Mouse (Mus musculus): ENCODE data around the gene Sez6l.

Sez6l gene

DNA sequence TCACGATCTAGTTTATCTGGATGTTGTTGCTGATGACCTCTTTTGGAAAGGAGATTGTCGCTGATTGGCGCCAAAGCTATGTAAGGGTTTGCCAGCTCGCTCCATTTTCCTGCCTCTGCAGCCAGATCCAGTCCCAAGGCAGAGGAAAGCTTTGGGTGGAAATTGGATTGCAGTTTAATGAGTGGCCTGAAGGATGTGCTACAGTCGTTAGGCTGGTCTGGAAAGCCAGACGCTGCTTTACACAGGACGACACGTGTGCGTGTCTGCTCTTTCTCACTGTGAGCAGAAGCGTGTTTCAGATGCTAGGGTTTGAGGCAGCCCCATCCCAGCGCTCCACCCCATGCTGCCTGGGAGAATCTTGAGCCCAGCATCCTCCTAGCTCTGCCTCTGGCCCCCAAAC lies 85.5 kb downstream of the Sez6l start:
- no peak for DNase-seq

DNA sequence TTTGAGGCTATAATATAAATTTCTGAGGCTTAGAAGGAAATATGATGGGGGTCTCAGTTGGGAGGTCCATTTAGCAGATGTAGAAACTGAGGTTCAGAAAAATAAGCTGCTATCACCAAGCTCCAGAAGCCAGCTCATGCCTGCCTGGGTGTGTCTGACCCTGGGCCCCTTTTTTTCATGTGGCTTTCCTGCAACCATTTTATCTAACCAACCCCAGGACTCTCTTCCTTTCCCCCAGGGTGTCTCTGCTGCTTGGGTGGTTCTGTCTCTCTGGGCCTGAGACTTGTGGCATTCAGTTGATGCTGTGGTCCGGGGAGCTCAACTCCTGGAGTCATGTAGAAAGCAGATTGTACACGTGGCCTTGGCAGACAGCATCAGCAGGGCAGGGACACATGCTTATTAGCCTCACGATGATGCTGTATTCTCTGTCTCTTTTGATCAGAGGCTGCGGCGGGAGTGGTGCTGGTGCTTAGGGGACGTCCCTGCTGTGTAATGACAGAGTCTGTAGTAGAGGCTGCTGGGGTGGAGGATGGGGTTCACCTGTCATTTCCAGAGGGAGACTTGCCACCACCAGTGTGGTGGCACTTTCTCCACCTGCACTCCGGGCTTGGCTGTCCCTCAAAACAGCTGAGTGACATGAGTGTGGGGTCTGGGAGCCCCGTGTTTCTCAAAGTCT lies 88.7 kb downstream of the Sez6l start:
- DNase-seq, result no peak

DNA sequence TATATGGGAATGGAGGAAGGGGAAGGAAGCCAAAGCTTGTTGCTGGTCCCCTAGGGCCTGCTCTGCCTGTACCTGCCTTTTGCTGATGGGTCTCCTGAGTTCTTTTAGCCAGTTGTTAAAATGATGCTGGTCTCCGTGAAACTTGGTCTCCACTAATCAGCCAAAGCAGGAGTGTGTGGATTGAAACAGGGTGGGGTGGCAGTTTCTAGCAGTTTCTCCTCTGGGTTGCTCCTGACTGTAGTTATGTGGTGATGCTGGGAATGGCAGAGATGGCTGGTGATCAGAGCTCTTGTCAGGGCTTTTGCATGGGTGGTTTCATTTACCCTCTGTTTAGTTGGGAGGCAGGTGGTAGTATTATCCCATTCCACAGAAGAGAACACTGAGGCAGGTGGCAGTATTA lies 89.5 kb downstream of the Sez6l start:
- no peak for DNase-seq

DNA sequence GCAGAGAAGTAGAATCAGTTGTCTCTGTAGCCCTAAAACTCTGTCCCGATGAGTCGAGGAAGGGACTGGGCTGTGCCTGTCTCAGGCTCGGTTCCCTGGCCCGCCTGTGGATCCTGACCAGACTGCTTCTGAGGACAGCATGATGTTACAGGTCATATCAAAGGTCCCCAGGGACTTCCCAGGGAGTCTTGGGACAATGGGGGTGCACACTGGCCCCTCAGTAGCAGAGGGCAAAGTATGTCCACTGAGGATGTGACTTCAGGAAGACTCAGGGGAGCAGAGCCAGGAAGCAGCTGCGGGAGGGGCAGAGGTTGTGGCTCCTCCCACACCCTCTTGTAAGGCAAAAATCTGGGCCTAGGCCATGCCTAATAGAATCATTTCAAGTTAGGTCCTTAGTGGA lies 90.6 kb downstream of the Sez6l start:
- DNase-seq, result peak; percentile 53

DNA sequence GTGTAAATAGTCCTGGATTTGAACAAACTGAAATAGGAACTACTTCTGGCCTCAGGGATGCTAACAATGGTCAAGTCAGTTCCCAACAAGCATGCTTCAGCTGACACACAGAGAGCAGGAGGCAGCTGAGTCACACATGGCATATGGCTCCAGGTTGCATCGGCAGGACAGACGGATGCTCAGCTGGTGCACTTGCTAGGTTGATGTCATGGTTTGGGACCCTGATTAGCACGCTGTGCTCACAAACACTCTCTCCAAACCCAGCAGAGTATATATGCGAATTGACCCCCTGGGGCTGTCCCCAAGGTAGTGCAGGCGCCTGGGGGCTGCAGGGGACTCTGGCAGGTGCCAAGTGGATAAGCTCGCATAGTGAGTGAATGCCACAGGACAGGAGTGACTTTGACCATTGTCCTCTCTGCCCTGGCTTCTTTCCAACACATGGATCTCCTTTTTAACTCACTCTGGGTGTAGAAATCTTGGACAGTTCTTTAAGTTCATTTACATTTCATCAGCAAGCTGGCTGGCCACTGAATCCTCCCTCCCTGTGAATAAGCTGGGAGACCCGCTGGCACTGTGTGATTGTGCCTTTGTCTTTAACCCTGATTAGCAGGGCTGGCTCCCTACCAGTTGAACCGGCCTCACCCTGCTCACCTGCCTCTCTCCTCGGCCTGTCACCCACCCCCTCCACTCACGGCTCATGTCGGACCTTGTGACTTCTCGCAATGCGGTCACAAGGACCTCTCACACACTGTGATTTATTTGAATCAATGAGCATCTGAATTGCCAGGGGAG lies 91.9 kb downstream of the Sez6l start:
- no peak for DNase-seq

DNA sequence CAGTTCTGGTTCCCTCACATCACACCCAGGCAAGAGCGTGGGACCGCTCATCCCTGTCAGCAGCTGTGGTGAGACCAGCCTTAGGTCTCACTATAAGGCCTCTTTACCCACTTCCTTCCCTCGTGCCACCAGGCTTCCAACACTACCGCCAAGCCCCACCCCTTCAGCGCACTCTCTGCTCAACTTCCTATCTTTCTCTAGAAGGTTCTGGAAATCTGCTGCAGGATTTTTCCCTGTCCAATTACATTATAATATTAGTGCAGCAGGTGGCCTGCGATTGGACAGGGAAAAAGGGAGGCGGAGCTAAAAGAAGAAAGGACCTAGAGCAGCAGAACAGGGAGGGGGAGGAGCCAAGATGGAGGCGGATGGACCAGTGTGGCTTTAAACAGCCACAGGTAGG lies 94.0 kb downstream of the Sez6l start:
- DNase-seq, result no peak

DNA sequence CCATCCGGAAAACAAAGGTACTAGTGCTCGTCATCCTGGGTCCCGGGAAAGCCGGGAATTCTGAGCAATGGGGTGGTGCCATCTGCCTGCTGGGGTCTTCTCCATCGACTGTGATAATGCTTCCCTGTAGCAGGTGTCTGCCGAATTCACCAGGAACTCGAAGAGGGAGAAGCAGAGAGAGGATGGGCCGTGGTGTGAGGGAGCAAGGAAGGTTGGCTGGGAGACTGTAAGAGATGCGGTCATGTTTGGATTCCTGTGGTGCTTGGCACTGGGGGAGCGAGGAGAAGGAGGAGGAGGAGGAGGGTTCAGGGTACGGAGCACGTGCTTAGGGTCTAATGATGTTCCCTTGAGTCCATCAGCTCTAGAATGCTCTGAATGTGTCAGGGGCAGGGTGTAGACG lies 94.4 kb downstream of the Sez6l start:
- DNase-seq, result no peak

DNA sequence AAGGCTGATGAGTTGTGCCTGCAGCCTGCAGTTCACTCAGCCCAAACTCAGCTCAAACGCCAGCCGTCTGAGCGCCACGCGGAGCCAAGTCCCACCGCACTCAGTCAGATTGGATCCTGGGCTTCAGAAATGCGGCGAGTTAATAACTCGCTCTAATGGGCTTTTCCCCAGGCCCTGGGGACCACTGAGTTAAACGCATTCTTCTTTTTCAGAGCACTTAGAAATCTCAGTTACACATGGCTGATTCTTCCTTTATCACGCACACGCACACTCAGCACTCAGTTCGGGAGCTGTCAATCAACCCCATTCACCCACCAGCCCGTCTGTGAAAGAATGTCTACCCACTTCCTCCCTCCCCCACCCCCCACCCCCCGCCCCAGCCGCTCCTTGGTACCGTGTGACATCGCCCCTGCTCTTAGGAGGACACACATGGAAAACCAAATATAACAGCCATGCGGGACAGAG lies 95.0 kb downstream of the Sez6l start:
- DNase-seq, result no peak

DNA sequence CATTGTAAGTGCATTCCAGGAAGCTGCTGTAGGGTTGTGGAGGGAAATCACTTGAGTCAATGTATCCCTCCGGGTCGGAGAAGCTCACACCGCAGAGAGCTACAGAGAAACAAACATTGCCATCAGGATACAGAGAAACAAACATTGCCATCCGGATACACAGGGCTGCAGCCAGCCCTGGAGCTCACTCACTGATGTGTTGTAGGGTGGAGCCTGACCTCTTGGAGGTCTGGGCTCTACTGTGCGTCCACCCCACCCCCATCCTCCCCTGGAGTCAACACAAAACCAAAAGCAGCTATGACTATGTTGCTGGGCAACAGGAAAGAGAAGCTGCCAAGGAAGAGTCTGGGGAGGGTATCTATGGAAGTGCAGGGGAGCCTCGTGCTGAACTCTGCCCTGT lies 103.5 kb downstream of the Sez6l start:
- no peak for DNase-seq

DNA sequence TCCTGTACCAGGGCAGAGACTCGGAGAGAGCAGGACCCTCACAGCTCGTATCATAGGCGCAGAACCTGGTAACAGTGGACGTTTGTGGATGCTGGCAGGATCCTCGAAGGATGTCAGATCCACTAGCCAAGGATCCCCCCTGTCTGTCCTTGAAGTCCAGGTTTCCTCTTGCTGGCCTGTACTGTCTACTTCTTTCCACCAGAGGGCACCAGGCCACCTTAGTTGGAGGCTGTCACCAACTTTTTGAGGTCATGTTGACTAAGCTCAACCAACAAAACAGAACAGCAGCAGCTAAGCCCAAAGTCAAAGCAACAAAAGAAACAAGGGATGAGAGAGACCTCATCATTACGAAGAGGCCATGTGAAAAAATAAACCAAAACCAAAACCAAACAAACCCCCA lies 106.8 kb downstream of the Sez6l start:
- peak; percentile 45 for DNase-seq

DNA sequence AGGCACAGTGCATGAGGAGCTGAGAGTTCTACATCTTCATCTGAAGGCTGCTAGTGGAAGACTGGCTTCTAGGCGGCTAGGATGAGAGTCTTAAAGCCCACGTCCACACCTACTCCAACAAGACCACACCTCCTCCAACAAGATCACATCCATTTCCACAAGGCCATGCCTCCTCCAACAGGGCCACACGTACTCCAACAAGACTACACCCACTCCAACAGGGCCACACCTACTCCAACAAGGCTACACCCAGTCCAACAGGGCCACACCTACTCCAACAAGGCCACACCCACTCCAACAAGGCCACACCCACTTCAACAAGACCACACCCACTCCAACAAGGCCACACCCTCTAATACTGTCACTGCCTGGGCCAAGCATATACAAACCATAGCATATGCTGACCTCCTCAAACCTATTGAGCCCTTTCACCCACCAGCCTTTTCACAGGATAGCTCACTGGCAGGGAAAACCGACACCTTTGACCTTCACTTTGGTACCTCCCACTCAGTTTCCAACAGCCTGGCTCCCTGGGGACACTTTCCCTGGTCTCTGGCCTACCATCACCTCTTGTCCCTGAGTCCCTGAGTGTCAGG lies 107.9 kb downstream of the Sez6l start:
- DNase-seq, result no peak

DNA sequence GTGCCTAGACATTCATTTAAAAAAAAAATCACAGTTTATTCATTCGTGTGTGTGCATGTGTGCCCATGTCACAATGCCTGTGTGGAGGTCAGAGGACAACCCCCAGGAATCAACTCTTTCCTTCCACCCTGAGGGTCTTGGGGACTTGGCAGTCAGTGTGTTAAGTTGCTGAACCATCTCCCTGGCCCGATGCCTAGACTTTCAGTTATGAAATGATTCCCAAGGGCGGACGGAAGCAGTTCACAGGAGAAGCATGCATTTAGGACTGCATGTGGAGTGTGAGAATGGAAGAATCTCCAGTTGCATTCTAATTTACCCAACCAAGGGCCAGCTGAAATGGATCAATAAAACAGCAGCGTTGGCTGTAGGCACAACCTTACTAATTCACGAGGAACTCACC lies 110.7 kb downstream of the Sez6l start:
- no peak for DNase-seq

DNA sequence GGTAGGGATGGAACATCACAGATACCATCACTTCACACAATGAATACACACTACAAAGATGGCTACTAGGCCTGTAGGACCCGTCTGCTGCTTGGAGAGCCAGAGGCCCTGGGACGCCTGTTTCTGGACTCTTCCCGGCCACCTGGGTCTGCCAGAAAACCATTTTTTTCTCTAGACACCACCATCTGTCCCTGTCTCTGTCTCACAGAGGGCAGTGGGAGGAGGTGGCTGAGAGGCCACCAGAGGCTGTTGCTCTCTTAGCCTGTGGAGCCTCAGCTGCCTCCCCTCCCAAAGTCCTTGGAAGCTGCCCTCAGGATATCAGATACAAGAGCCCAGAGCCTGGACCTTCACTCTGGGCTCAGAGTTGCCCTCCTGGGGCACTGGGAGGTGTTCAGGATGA lies 117.1 kb downstream of the Sez6l start:
- no peak for DNase-seq

DNA sequence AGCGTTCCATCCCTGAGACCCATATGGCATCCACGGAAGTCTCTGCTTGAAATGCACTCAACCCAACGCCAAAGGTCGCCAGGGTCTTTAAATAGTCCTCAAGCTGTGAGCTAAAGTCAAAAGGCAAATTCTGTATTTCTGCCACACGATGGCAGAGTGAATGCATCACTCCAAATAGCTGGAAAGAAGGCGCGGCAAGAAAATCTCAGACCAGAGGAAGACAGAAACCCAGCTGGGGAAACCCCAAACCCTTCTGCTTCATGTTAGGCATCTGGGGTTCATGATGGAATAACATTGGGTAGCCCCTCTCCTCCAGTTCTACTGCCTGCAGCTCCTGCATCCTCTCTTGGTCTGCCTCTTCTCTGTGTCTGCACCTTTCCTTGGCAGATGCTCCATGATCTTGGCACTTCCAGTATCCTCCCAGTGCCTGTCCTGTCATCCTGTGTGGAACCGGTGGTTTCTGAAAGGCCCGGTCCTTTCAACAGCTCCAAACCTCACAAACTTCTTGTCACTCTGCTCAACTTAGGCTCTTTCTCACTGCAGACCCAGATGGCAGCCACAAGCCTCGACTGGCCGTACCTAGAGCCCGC lies 121.9 kb downstream of the Sez6l start:
- DNase-seq, result no peak

DNA sequence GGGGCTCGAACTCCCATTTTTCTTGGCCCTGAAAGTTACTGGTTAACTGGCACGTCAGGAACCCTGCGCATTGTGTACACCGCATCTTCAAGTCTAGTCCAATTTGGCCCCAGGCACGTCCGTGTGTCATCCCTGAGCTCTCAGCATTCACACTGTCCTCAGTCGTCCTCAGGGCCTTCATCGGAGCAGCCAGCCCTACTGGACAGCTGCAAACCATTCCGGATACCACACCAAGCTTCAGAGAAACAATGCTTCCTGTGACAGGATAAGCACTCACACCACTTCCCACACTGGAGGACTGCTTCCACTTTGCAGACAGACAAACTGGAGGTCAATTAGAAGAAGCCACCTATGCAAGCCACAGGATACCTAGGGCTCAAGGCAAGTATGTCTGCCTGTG lies 123.9 kb downstream of the Sez6l start:
- peak; percentile 5 for DNase-seq

DNA sequence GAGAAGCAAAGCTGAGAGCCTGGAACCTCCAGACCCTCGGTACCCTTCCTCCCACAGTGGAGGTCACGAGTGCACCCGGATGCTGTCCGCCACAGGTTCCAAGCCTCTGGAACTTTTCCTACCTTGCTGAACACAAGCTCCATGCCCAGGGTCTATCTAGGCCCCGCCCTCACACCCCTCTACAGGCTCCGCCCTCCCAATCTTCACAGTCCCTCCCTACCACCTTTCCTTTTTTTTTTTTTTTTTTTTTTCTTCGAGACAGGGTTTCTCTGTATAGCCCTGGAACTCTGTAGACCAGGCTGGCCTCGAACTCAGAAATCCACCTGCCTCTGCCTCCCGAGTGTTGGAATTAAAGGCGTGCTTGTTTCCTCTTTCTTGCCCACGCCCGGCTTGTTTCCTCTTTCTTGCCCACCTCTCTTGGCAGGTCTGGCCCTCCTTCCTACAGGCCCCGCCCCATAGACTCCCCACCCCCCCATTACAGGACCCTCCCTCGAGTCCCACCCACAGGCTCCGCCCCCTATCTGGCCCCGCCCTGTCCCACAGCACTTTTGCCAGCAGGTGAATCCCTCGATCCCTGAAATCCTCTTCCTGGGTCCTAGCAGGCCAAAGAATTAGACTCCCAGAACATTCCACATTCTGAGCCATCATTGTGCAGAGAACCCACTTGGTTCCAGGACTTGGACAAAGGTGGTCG lies 128.1 kb downstream of the Sez6l start, which contains the start of gene Gm6588:
TSS of gene Gm6588 (plus strand) at position 680 of the 694 bp plus-strand sequence.
- no peak for DNase-seq

DNA sequence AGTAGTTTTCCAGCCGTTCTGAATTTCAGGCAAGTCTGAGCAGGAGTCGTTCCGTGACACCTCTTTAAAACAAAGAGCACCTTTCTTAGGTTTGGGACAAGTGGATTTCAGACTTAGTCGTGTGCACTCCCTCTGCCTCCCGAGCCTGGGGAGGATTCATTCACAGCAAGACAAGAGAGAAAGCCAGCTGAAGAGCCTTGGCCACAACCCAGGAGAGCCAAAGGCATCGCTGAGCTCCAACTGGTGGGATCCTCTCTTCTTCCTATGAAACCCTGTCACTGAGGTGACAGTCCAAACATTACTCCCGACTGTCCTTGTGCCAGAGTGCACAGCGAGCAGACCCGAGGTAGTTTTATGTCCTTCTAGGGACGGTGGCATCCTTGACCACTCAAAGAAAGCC lies 138.4 kb downstream of the Sez6l start:
- no peak for DNase-seq

DNA sequence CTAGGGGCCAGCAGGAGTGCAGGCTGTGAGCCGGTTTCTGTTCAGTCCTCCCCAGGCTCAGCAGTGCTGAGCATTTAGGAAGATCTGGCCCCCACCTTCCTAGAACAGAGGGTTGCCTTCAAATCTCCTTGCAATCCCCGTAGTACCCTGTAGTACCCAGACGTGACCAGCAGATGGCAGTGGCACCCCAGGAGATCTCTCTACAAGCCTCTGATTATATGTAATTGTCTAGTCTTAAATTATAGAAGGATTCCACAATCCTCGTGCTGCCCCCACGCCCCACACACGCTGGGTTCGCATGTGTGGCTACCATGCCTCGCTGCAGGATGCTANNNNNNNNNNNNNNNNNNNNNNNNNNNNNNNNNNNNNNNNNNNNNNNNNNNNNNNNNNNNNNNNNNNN lies 144.0 kb downstream of the Sez6l start:
- peak; percentile 73 for DNase-seq

DNA sequence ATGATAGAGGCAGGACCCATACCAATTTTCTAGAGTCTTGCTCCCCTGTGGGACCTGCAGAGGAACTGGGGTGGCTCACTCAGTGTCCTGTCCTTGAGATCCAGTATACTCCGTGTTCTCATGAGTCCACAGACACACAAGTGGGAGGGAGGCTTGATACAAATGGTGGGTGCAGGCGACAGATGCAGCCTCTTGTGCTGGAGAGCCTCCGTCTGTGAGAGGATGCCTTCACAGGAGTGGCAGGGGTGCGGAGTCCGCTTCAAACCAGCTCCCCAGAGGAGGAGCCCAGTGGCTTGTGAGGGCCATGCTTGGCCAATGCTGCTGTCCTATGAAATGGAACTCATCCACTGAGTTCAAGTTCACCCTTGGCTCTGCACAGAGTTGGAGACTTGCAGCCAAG lies 145.0 kb downstream of the Sez6l start:
- DNase-seq, result no peak

DNA sequence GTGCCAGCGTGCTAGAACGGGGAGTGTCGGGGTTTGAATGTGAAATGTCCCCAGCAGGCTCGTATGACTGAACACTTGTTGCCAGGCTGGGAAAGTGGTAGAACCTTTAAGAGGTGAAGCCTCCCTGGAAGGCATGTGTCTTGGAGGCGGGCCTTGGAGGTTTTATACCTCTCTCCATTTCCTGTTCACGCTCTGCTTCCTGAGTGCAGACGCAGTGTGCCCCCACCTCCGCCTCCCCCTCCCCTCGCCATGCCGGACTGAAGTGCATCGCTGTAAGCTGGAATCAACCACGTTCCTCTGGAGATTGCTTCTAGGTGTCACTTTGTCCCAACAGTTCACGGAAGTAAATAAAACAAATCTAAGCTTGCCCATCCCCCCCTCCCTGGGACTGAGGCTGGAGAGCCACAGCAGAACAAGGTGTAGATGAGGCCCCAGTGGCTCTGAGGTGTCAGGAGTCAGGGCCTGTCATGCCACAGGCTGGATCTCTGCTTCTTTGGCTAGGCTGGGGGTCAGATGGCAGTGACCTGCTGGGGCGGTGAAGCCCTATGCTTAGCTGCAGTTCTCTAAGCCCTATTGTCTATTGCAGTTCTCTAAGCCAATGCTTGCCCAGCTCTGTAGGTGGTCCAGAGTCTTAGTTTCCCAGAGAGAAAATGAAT lies 145.7 kb downstream of the Sez6l start:
- DNase-seq, result no peak

DNA sequence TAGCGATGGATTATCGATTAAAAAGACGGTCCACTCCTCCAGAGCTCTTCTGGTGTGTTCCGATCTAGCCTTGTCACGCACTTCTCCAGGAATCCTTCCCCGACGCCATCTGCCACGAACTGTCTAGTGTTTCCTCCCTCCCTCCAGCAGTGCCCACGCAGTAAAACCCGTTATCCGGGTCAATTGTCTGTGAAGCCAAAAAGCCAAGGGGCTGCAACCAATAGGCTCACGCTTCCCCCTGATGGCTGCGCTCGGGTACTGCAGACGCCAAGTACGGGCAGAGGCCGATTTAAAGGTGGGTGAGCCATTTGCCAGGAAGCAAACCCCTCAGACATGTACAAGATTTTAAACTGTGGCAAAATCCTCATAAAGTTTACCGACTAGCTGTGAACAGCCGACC lies 148.0 kb downstream of the Sez6l start:
- DNase-seq, result peak; percentile 38

DNA sequence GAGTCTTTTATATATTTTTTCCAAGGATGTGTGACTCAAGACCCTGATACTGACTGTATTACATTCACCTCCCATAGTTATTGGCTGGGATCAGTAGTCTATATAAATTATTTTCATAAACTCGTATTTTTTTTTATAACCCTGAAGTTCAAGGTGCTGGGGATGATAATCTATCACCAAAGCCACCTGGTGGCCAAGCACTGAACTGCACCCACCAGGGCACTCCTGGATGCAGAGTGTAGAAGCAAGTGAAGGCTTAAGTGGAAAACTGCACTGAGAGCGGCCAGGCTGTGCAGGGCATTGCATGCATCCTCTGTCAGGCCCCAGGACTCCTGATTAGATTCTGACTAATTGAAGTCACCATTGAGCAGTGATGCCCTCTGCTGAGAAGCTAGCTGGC lies 149.7 kb downstream of the Sez6l start:
- peak; percentile 49 for DNase-seq

DNA sequence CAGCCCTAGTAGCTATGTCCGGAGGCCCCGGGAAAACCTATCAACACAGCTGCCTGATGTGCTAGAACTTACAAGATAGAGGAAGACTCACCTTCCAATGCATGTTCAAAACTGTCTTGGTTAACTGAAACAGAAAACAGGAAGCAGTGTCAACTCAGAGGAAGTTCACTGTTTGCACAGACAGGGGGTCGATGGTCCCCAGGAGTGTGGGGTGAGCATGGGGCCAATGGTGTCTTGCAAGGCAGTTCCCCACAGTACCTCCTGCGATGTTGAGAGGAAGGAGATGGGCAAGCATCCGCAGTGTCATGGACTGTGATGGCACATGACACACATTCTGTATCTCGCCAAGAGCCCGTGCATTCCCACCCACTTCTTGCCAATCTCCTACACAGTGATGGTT lies 150.3 kb downstream of the Sez6l start:
- no peak for DNase-seq
